25 mouse cellular contexts compared by ENCODE assay signal in genomic region chr3:23946182-23946581, GRCm38 (mm10).
"Had no signal": no experiment of that assay in that cellular context is flagged by ENCODE, and none has a peak within 500 bp of the region (broad histone marks: within the 10 kb centered on the region; RNA-seq: fewer than 3 reads in every experiment).

No protein-coding gene starts in this region.

- DNase-seq: gastrocnemius, postnatal 14 days; gastrocnemius, postnatal 36 days; heart, adult 11 months; heart, adult 2 months; heart, postnatal 14 days; heart, postnatal 36 days; kidney, adult 11 months; kidney, adult 2 months; kidney, adult 9 months; kidney, postnatal 14 days; kidney, postnatal 36 days; layer of hippocampus, adult 9-11 months; layer of hippocampus, postnatal 36 days; liver; liver, embryonic 13.5 days had no signal

- H3K9me3 ChIP-seq: heart, embryonic 13.5 days; heart, embryonic 15.5 days; kidney, embryonic 15.5 days; limb, embryonic 10.5 days; limb, embryonic 12.5 days; liver, embryonic 13.5 days; liver, embryonic 15.5 days had no signal

- H3K36me3 ChIP-seq: heart, embryonic 13.5 days; heart, embryonic 15.5 days; kidney, embryonic 15.5 days; limb, embryonic 10.5 days; limb, embryonic 12.5 days; liver, embryonic 13.5 days; liver, embryonic 15.5 days had no signal

- H3K4me2 ChIP-seq: heart, embryonic 11.5 days; heart, embryonic 13.5 days; heart, embryonic 15.5 days; kidney, embryonic 15.5 days; limb, embryonic 12.5 days; liver, embryonic 11.5 days; liver, embryonic 13.5 days; liver, embryonic 15.5 days had no signal

- H3K4me3 ChIP-seq: heart, adult 2 months; heart, embryonic 13.5 days; heart, embryonic 15.5 days; kidney, embryonic 15.5 days; limb, embryonic 10.5 days; limb, embryonic 12.5 days; liver, embryonic 13.5 days; liver, embryonic 15.5 days had no signal

- H3K27ac ChIP-seq: heart, adult 2 months; heart, embryonic 13.5 days; heart, embryonic 15.5 days; kidney, embryonic 15.5 days; kidney, postnatal 0 days; limb, embryonic 10.5 days; limb, embryonic 12.5 days; liver, embryonic 13.5 days; liver, embryonic 15.5 days had no signal

- ATAC-seq: intestine, embryonic 16.5 days had no signal

- H3K9ac ChIP-seq: heart, embryonic 13.5 days; heart, embryonic 15.5 days; kidney, embryonic 15.5 days; limb, embryonic 12.5 days; liver, embryonic 13.5 days; liver, embryonic 15.5 days had no signal

- H3K4me1 ChIP-seq: heart, embryonic 13.5 days; heart, embryonic 15.5 days; kidney, embryonic 15.5 days; limb, embryonic 10.5 days; limb, embryonic 12.5 days; liver, embryonic 13.5 days; liver, embryonic 15.5 days had no signal

- H3K27me3 ChIP-seq: heart, embryonic 13.5 days; heart, embryonic 15.5 days; kidney, embryonic 15.5 days; limb, embryonic 12.5 days; liver, embryonic 13.5 days; liver, embryonic 15.5 days had no signal
